Mouse (Mus musculus) retina, adult 2 months (tissue): ENCODE measurements around the gene Tmem165.

Experiments
- DNase-seq: peaks from one replicate; pipeline ENCODE4 v3.0.0-alpha.2; 2012; ENCODE audit warnings: low read depth, low spot score

Gene Tmem165

GRCm38 (mm10) chr5:76244430-76244829 is 60.8 kb downstream of the Tmem165 start:
- no peak for DNase-seq

- no peak for DNase-seq
Measured at GRCm38 (mm10) chr5:76245419-76245818, 61.7 kb downstream of the Tmem165 start.

GRCm38 (mm10) chr5:76246539-76246938 is 62.9 kb downstream of the Tmem165 start:
- no peak for DNase-seq

GRCm38 (mm10) chr5:76250948-76251347 is 67.3 kb downstream of the Tmem165 start:
- DNase-seq = no peak
